Mouse (Mus musculus) C2C12 (cell line): ENCODE data around the gene Rnft2. TPM values are rescaled to one million over a fixed set of nuclear protein-coding genes. Genes with fewer than 3 reads are reported as not detected.

Experiments
- H3K27me3 ChIP-seq: one replicate; pipeline ENCODE4 v1.6.1; 2011; ENCODE audit not compliant: control insufficient read depth, insufficient read depth, insufficient read length
- H3K36me3 ChIP-seq: one replicate; pipeline ENCODE4 v1.6.1; 2011; ENCODE audit not compliant: control insufficient read depth, insufficient read depth
- H3K4me3 ChIP-seq: one replicate; pipeline ENCODE4 v1.5.1; 2011; ENCODE audit warnings: mild to moderate bottlenecking, control low read depth; ENCODE audit not compliant: poor library complexity, insufficient read depth, severe bottlenecking
- H3K79me2 ChIP-seq: one replicate; pipeline ENCODE4 v1.6.1; 2011; ENCODE audit not compliant: control insufficient read depth, insufficient read depth
- H3K79me3 ChIP-seq: one replicate; pipeline ENCODE4 v1.6.1; 2011; ENCODE audit warnings: low read depth, control low read depth
- H3ac ChIP-seq: one replicate; pipeline ENCODE3; 2011; ENCODE audit warnings: low read depth; ENCODE audit not compliant: control insufficient read depth, insufficient read length
- CEBPB ChIP-seq: IDR thresholded peaks from one replicate; pipeline ENCODE4 v1.6.1; 2011; ENCODE audit warnings: low read depth, mild to moderate bottlenecking, control low read depth, moderate library complexity
- CTCF ChIP-seq: IDR thresholded peaks from one replicate; pipeline ENCODE4 v1.5.1; 2011; ENCODE audit not compliant: control insufficient read depth, insufficient read depth, insufficient read length
- FOSL1 ChIP-seq: IDR thresholded peaks from one replicate; pipeline ENCODE4 v1.8.0; 2011; ENCODE audit warnings: mild to moderate bottlenecking, low read length; ENCODE audit not compliant: poor library complexity, insufficient read depth, severe bottlenecking
- MAX ChIP-seq: IDR thresholded peaks from one replicate; pipeline ENCODE4 v1.6.1; 2011; ENCODE audit warnings: mild to moderate bottlenecking, control low read depth
- MYOD1 ChIP-seq: IDR thresholded peaks from one replicate; pipeline ENCODE4 v1.6.1; 2011; ENCODE audit warnings: low read depth; ENCODE audit not compliant: control insufficient read depth, insufficient read length
- MYOG ChIP-seq: IDR thresholded peaks from one replicate; pipeline ENCODE4 v1.6.1; 2011; ENCODE audit not compliant: control insufficient read depth, insufficient read length; ENCODE audit errors: extremely low read depth
- USF1 ChIP-seq: IDR thresholded peaks from one replicate; pipeline ENCODE4 v1.6.1; 2011; ENCODE audit warnings: low read depth, mild to moderate bottlenecking, control low read depth, moderate library complexity
- polyA plus RNA-seq: library from polyadenylated mRNA; unstranded; fragments of >200 nt; fragmentation: generic; extraction: Trizol; gene quantifications from one replicate; pipeline ENCODE4 v1.2.1, GENCODE M21; 2012; ENCODE audit warnings: missing spikeins

Gene Rnft2
- polyA plus RNA-seq, 1 experiment = 1.1 TPM

DNA sequence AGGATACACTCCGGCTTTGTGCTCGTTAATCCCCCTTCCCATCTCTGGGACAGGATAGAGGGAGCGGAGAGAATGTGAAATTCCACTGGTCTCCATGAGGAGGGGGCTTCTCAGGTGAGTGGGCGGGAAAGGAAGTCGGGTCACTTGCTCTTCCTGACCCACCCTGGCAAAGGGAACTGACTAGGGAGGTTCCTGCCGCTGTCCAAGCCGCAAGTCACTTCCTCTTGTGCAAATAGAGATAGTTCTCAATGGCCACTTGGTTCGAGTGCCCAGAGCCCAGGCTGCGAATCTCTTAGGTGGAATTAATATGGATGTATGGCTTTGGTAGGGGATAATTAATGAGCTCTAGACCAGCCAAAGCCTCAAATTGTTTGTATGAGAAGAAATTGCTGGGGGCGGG, 15.1 kb upstream of the Rnft2 start:
- H3K4me3 ChIP-seq = no peak overlapping the region
- H3ac ChIP-seq = no peak overlapping the region
- H3K27me3 ChIP-seq = no peaks in the 10 kb centered on the region
- peaks cover 13% of the 10 kb centered on the region for H3K36me3 ChIP-seq
- no peaks in the 10 kb centered on the region for H3K79me2 ChIP-seq
- TF ChIP-seq CEBPB (no peak), MAX (no peak), USF1 (no peak), CTCF (no peak), FOSL1 (no peak), MYOG (no peak), MYOD1 (no peak)
- H3K79me3 ChIP-seq = no peaks in the 10 kb centered on the region

DNA sequence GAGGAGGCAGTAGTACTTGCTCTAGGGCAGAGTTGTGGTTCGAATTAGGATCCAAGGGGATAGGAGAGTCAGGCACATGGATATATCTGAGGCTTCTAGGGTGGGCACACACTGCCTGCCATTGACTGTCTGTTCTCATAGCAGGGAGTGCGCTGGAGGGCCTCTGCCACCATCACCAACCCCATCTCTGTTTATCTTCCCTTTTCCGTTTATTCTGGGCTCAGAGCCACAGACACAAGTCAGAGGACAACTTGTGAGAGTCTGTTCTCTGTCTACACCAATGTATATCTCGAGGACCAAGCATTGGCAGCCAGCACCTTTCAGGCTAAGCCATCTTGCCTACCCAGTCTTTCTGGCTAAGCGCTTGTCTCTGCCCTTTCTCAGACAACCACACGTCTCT, 14.7 kb upstream of the Rnft2 start:
- Histone ChIP-seq H3K79me2 (no peaks in the 10 kb centered on the region), H3K27me3 (no peaks in the 10 kb centered on the region), H3K36me3 (peaks cover 13% of the 10 kb centered on the region), H3K4me3 (no peak overlapping the region), H3ac (no peak overlapping the region), H3K79me3 (no peaks in the 10 kb centered on the region)
- TF ChIP-seq MAX = no peak
- no peak for TF ChIP-seq CTCF
- TF ChIP-seq MYOG = no peak
- no peak for TF ChIP-seq MYOD1
- no peak for TF ChIP-seq FOSL1
- no peak for TF ChIP-seq CEBPB
- TF ChIP-seq USF1 = no peak

DNA sequence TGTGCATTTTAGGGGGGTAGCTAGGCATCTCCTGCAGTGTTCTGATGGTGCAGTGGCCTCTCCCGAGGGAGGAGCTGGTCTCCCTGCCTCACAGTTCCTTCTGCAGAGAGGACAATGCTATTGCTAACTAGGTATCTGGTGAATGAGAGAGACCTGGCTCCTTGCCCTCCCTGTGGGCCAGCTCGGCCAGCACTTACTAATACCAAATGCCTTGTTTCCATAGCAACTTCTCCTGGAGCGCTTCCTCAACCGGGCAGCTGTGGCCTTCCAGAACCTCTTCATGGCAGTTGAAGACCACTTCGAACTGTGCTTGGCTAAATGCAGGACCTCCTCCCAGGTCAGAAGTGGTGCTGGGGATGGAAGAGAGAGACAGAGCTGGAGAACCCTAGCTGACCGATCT, 14.2 kb upstream of the Rnft2 start:
- peaks cover 13% of the 10 kb centered on the region for H3K36me3 ChIP-seq
- no peak for TF ChIP-seq CTCF
- TF ChIP-seq MAX = no peak
- TF ChIP-seq USF1 = no peak

DNA sequence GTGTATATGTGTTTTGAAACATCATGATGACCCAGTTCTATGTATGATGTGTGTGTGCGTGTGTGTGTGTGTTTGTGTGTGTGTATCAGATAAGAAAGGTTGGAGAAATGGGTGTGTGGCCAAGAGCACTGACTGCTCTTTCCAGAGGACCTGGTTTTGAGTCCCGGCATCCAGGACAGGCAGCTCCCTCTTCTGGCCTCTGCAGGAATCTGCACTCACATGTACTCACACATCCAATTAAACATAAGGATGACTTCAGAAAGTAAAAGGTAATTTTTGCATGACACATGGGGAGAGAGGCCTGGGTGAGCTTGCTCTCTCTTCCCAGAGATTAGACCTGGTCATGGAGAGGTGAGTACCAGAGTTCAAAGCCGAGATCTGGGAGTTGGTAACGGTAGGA, 12.1 kb upstream of the Rnft2 start:
- Histone ChIP-seq H3K79me3 (no peaks in the 10 kb centered on the region), H3K27me3 (no peaks in the 10 kb centered on the region), H3K79me2 (no peaks in the 10 kb centered on the region), H3K4me3 (no peak overlapping the region), H3K36me3 (peaks cover 5% of the 10 kb centered on the region), H3ac (no peak overlapping the region)
- no peak for TF ChIP-seq MYOD1
- no peak for TF ChIP-seq MAX
- no peak for TF ChIP-seq CTCF
- TF ChIP-seq CEBPB = no peak
- TF ChIP-seq MYOG = no peak
- no peak for TF ChIP-seq USF1
- no peak for TF ChIP-seq FOSL1

More for the DNA sequence above, 14.2 kb upstream of the Rnft2 start:
- no peaks in the 10 kb centered on the region for H3K79me2 ChIP-seq
- H3K27me3 ChIP-seq = no peaks in the 10 kb centered on the region
- no peak overlapping the region for H3K4me3 ChIP-seq
- no peaks in the 10 kb centered on the region for H3K79me3 ChIP-seq
- no peak overlapping the region for H3ac ChIP-seq

DNA sequence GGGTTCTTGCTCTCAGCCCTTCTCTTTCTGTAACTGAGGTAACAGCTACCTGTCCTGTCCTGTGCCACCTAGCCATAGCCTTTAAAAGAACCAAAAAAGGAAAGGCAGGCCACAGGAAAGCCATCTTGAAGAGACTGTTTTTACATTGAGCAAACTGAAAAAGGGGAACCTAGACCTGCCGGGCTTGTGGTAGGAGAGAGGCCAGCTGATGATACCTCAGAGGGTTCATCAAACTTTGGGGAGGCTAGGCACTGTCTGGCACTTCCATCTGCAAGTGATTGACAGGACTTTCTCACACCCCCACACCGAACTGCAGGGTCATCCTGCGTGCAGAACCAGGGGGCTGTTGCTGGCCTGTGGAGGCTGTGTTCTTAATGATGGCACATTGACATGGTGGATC, 8.6 kb upstream of the Rnft2 start:
- Histone ChIP-seq H3K79me3 (no peaks in the 10 kb centered on the region), H3K27me3 (no peaks in the 10 kb centered on the region), H3K79me2 (no peaks in the 10 kb centered on the region), H3ac (no peak overlapping the region), H3K4me3 (no peak overlapping the region), H3K36me3 (peaks cover 4% of the 10 kb centered on the region)
- TF ChIP-seq FOSL1 = no peak
- TF ChIP-seq CTCF = no peak
- TF ChIP-seq CEBPB = no peak
- no peak for TF ChIP-seq USF1
- no peak for TF ChIP-seq MAX
- no peak for TF ChIP-seq MYOD1
- no peak for TF ChIP-seq MYOG

DNA sequence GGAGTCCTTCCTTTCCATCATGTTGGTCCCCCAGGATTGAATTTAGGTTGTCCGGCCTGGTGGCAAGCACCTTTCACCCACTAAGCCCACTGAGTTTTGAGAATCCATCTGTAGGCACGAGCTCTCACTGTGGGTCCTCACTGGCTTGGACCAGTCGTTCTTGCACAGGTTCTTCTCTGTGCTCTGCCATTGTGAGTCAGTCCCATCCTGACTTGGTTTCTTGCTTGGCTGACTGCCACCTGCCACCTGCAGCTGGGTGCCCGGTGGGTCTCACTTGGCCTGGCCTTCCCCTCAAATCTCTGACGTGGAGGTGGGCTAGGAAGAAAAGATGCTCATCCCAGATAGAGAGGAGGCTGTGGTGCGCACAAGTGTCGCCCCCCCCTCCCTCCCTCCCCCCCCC, 6.1 kb upstream of the Rnft2 start:
- Histone ChIP-seq H3K4me3 (no peak overlapping the region), H3K79me3 (no peaks in the 10 kb centered on the region), H3K27me3 (no peaks in the 10 kb centered on the region), H3K36me3 (no peaks in the 10 kb centered on the region), H3ac (no peak overlapping the region), H3K79me2 (peaks cover under 1% of the 10 kb centered on the region)
- TF ChIP-seq MAX (no peak), USF1 (no peak), MYOG (no peak), MYOD1 (no peak), CEBPB (no peak), FOSL1 (no peak)
